Mouse (Mus musculus) heart, embryonic 13.5 days (tissue): ENCODE measurements at regions not wholly inside any gene's neighbourhood (a gene's known extent, or its start where the extent isn't known, plus 50 kb on each side); places are given as distances from the start of the nearest gene placed in this dataset.

Experiments used
- ATAC-seq: fragments of 200-750 bp; cut with Nextera tagmentation; 2 replicates; pipeline ENCODE4 v1.8.0; 2017; ENCODE audit warnings: moderate TSS enrichment; ENCODE audit not compliant: insufficient number of reproducible peaks, low FRiP score, low TSS enrichment; ENCODE audit errors: extremely low read depth
- H3K27ac ChIP-seq: fragments of 300-500 bp; sonication (generic); replicated peaks from 2 replicates; pipeline ENCODE4 v1.5.1; 2015; ENCODE audit warnings: moderate library complexity, mild to moderate bottlenecking, inconsistent platforms
- H3K27me3 ChIP-seq: fragments of 300-500 bp; sonication (generic); replicated peaks from 2 replicates; pipeline ENCODE4 v1.6.1; 2015; ENCODE audit warnings: mild to moderate bottlenecking, inconsistent platforms
- H3K36me3 ChIP-seq: fragments of 300-500 bp; sonication (generic); 2 replicates; pipeline ENCODE4 v1.6.1; 2015; ENCODE audit warnings: mild to moderate bottlenecking, inconsistent platforms
- H3K4me1 ChIP-seq: fragments of 300-500 bp; sonication (generic); 2 replicates; pipeline ENCODE4 v1.6.1; 2015; ENCODE audit warnings: inconsistent platforms
- H3K4me2 ChIP-seq: fragments of 300-500 bp; sonication (generic); 2 replicates; pipeline ENCODE4 v1.6.1; 2015; ENCODE audit warnings: inconsistent platforms, mild to moderate bottlenecking, moderate library complexity
- H3K4me3 ChIP-seq: fragments of 300-500 bp; sonication (generic); 2 replicates; pipeline ENCODE4 v1.5.1; 2015; ENCODE audit warnings: moderate library complexity, mild to moderate bottlenecking, inconsistent platforms
- H3K9ac ChIP-seq: fragments of 300-500 bp; sonication (generic); 2 replicates; pipeline ENCODE4 v1.6.1; 2015; ENCODE audit warnings: inconsistent platforms, mild to moderate bottlenecking, moderate library complexity
- H3K9me3 ChIP-seq: fragments of 300-500 bp; sonication (generic); 2 replicates; pipeline ENCODE4 v1.6.1; 2016; ENCODE audit warnings: inconsistent platforms
- whole genome bisulfite sequencing: fragments of 180-500 bp; shearing (Covaris S2); methylation state at CpG from one replicate; pipeline ENCODE4 v1.1.7; 2015; ENCODE audit warnings: mixed read lengths; 5-methylcytosine and 5-hydroxymethylcytosine counted together

- Histone ChIP-seq H3K4me2 (no peak overlapping the region), H3K27me3 (no peaks in the 10 kb centered on the region), H3K9me3 (no peaks in the 10 kb centered on the region), H3K4me1 (peaks cover 4% of the 10 kb centered on the region), H3K36me3 (no peaks in the 10 kb centered on the region), H3K4me3 (no peak overlapping the region), H3K27ac (no peak overlapping the region), H3K9ac (no peak overlapping the region)
- no peak for ATAC-seq
- WGBS: 82% methylated on average over 2 of the region's 2 CpGs
Observed at GRCm38 (mm10) chr10:95124476-95124875, 179.8 kb upstream of the Plxnc1 start.

GRCm38 (mm10) chr10:95120007-95120406 lies 175.4 kb upstream of the Plxnc1 start:
- Histone ChIP-seq H3K27me3 (no peaks in the 10 kb centered on the region), H3K4me2 (no peak overlapping the region), H3K4me1 (peaks cover 42% of the 10 kb centered on the region), H3K9ac (no peak overlapping the region), H3K4me3 (no peak overlapping the region), H3K36me3 (no peaks in the 10 kb centered on the region), H3K27ac (no peak overlapping the region), H3K9me3 (no peaks in the 10 kb centered on the region)
- ATAC-seq: no peak
- 87% methylated on average over 4 of the region's 4 CpGs for WGBS

- H3K4me3 ChIP-seq: no peak overlapping the region
- no peak for ATAC-seq
- peaks cover 42% of the 10 kb centered on the region for H3K4me1 ChIP-seq
- peak overlapping the region; percentile 4; the same call in 1 of the 2 replicates for H3K4me2 ChIP-seq
- peak overlapping the region; percentile 85 for H3K27ac ChIP-seq
- H3K9ac ChIP-seq: peak overlapping the region; percentile 52
- no peaks in the 10 kb centered on the region for H3K27me3 ChIP-seq
- H3K36me3 ChIP-seq: no peaks in the 10 kb centered on the region
- H3K9me3 ChIP-seq: no peaks in the 10 kb centered on the region
- 38% methylated on average over 8 of the region's 8 CpGs for WGBS
Observed at GRCm38 (mm10) chr10:95118786-95119351, 174.2 kb upstream of the Plxnc1 start.

GRCm38 (mm10) chr10:95117731-95118212 lies 173.1 kb upstream of the Plxnc1 start:
- Histone ChIP-seq H3K4me1 (peaks cover 42% of the 10 kb centered on the region), H3K9me3 (no peaks in the 10 kb centered on the region), H3K36me3 (no peaks in the 10 kb centered on the region), H3K27me3 (no peaks in the 10 kb centered on the region), H3K4me3 (no peak overlapping the region), H3K27ac (peak overlapping the region; percentile 85), H3K9ac (peak overlapping the region; percentile 62), H3K4me2 (0 out of 2 replicates have a peak overlapping the region, but pooled peaks have one; percentile 4)
- ATAC-seq: peak; percentile 47; the same call in 1 of the 2 replicates
- 9% methylated on average over 3 of the region's 3 CpGs for WGBS

- Histone ChIP-seq H3K4me3 (no peak overlapping the region), H3K27me3 (no peaks in the 10 kb centered on the region), H3K27ac (peak overlapping the region; percentile 85), H3K4me2 (peak overlapping the region; percentile 4; the same call in 1 of the 2 replicates), H3K36me3 (no peaks in the 10 kb centered on the region), H3K9ac (no peak overlapping the region), H3K4me1 (peaks cover 44% of the 10 kb centered on the region), H3K9me3 (no peaks in the 10 kb centered on the region)
- ATAC-seq: peak; percentile 1; the same call in 1 of the 2 replicates
- WGBS: 32% methylated on average over 6 of the region's 6 CpGs
Observed at GRCm38 (mm10) chr10:95117041-95117730, 172.6 kb upstream of the Plxnc1 start.

GRCm38 (mm10) chr10:95116579-95117011 lies 172.0 kb upstream of the Plxnc1 start:
- peaks cover 46% of the 10 kb centered on the region for H3K4me1 ChIP-seq
- H3K9me3 ChIP-seq: no peaks in the 10 kb centered on the region
- 29% methylated on average over 3 of the region's 3 CpGs for WGBS
- no peaks in the 10 kb centered on the region for H3K36me3 ChIP-seq
- ATAC-seq: no peak
- no peak overlapping the region for H3K9ac ChIP-seq
- H3K27ac ChIP-seq: peak overlapping the region; percentile 85
- no peaks in the 10 kb centered on the region for H3K27me3 ChIP-seq
- peak overlapping the region; percentile 4; the same call in 1 of the 2 replicates for H3K4me2 ChIP-seq
- no peak overlapping the region for H3K4me3 ChIP-seq

- H3K9ac ChIP-seq: no peak overlapping the region
- 62% methylated on average over 9 of the region's 9 CpGs for WGBS
- H3K4me1 ChIP-seq: peaks cover 26% of the 10 kb centered on the region
- no peaks in the 10 kb centered on the region for H3K9me3 ChIP-seq
- no peak for ATAC-seq
- H3K27me3 ChIP-seq: no peaks in the 10 kb centered on the region
- no peaks in the 10 kb centered on the region for H3K36me3 ChIP-seq
- no peak overlapping the region for H3K4me3 ChIP-seq
- H3K4me2 ChIP-seq: no peak overlapping the region
- H3K27ac ChIP-seq: no peak overlapping the region
Observed at GRCm38 (mm10) chr10:95112837-95113388, 168.3 kb upstream of the Plxnc1 start.

GRCm38 (mm10) chr10:95112231-95112774 lies 167.7 kb upstream of the Plxnc1 start:
- no peaks in the 10 kb centered on the region for H3K36me3 ChIP-seq
- H3K27me3 ChIP-seq: no peaks in the 10 kb centered on the region
- ATAC-seq: no peak
- H3K9me3 ChIP-seq: no peaks in the 10 kb centered on the region
- H3K4me1 ChIP-seq: peaks cover 20% of the 10 kb centered on the region
- H3K4me2 ChIP-seq: no peak overlapping the region
- 64% methylated on average over 14 of the region's 14 CpGs for WGBS
- no peak overlapping the region for H3K4me3 ChIP-seq
- H3K27ac ChIP-seq: no peak overlapping the region
- H3K9ac ChIP-seq: no peak overlapping the region

GRCm38 (mm10) chr10:95110786-95111185 lies 166.2 kb upstream of the Plxnc1 start:
- Histone ChIP-seq H3K9me3 (no peaks in the 10 kb centered on the region), H3K4me3 (no peak overlapping the region), H3K9ac (no peak overlapping the region), H3K36me3 (no peaks in the 10 kb centered on the region), H3K4me2 (no peak overlapping the region), H3K27me3 (no peaks in the 10 kb centered on the region), H3K27ac (no peak overlapping the region), H3K4me1 (peaks cover 5% of the 10 kb centered on the region; the same call in 1 of the 2 replicates)
- no peak for ATAC-seq
- WGBS: 85% methylated on average over 21 of the region's 21 CpGs

- no peaks in the 10 kb centered on the region for H3K36me3 ChIP-seq
- H3K27me3 ChIP-seq: no peaks in the 10 kb centered on the region
- no peak overlapping the region for H3K4me2 ChIP-seq
- no peak overlapping the region for H3K4me3 ChIP-seq
- peaks cover 4% of the 10 kb centered on the region; the same call in 1 of the 2 replicates for H3K4me1 ChIP-seq
- H3K27ac ChIP-seq: no peak overlapping the region
- ATAC-seq: no peak
- H3K9me3 ChIP-seq: no peaks in the 10 kb centered on the region
- no peak overlapping the region for H3K9ac ChIP-seq
- WGBS: 80% methylated on average over 2 of the region's 2 CpGs
Observed at GRCm38 (mm10) chr10:95109576-95109975, 164.9 kb upstream of the Plxnc1 start.

GRCm38 (mm10) chr10:95107532-95108251 lies 163.1 kb upstream of the Plxnc1 start:
- Histone ChIP-seq H3K27me3 (no peaks in the 10 kb centered on the region), H3K36me3 (no peaks in the 10 kb centered on the region), H3K27ac (no peak overlapping the region), H3K9ac (no peak overlapping the region), H3K4me1 (peaks cover 4% of the 10 kb centered on the region; the same call in 1 of the 2 replicates), H3K4me3 (no peak overlapping the region), H3K9me3 (no peaks in the 10 kb centered on the region), H3K4me2 (no peak overlapping the region)
- no peak for ATAC-seq
- 58% methylated on average over 3 of the region's 3 CpGs for WGBS
